Mouse (Mus musculus) forebrain, embryonic 15.5 days (tissue): ENCODE measurements around the gene Pid1. TPM values are rescaled to one million over a fixed set of nuclear protein-coding genes. Genes with fewer than 3 reads are reported as not detected.

ENCODE experiments used
- ATAC-seq: fragments of 200-750 bp; cut with Nextera tagmentation; replicated peaks from 2 replicates; pipeline ENCODE4 v1.8.0; 2017; ENCODE audit warnings: mild to moderate bottlenecking, moderate TSS enrichment, moderate library complexity
- H3K27ac ChIP-seq: fragments of 300-500 bp; sonication (generic); replicated peaks from 2 replicates; pipeline ENCODE4 v1.5.1; 2015; ENCODE audit warnings: mild to moderate bottlenecking, inconsistent platforms
- H3K27me3 ChIP-seq: fragments of 300-500 bp; sonication (generic); 2 replicates; pipeline ENCODE4 v1.6.1; 2015; ENCODE audit warnings: inconsistent platforms
- H3K36me3 ChIP-seq: fragments of 300-500 bp; sonication (generic); 2 replicates; pipeline ENCODE4 v1.6.1; 2015; ENCODE audit warnings: mild to moderate bottlenecking, inconsistent platforms
- H3K4me1 ChIP-seq: fragments of 300-500 bp; sonication (generic); 2 replicates; pipeline ENCODE4 v1.6.1; 2015; ENCODE audit warnings: inconsistent platforms
- H3K4me2 ChIP-seq: fragments of 300-500 bp; sonication (generic); replicated peaks from 2 replicates; pipeline ENCODE4 v1.6.1; 2015; ENCODE audit warnings: mild to moderate bottlenecking, inconsistent platforms
- H3K4me3 ChIP-seq: fragments of 300-500 bp; sonication (generic); 2 replicates; pipeline ENCODE4 v1.5.1; 2015; ENCODE audit warnings: mild to moderate bottlenecking, inconsistent platforms
- H3K9ac ChIP-seq: fragments of 300-500 bp; sonication (generic); replicated peaks from 2 replicates; pipeline ENCODE4 v1.6.1; 2015; ENCODE audit warnings: mild to moderate bottlenecking, inconsistent platforms
- H3K9me3 ChIP-seq: fragments of 300-500 bp; sonication (generic); 2 replicates; pipeline ENCODE4 v1.6.1; 2016; ENCODE audit warnings: inconsistent platforms
- WGBS: fragments of 180-500 bp; shearing (Covaris S2); methylation state at CpG from one replicate; pipeline ENCODE4 v1.1.7; 2015; ENCODE audit warnings: mixed read lengths; 5-methylcytosine and 5-hydroxymethylcytosine counted together
- microRNA-seq: library from miRNA; unstranded; fragments of <30 nt; microRNA quantifications from one replicate; pipeline ENCODE4, GENCODE M21; 2016
- polyA plus RNA-seq: library from polyadenylated mRNA; unstranded; fragments of >200 nt; fragmentation: Nextera tagmentation; extraction: Ambion mirVana; gene quantifications from 2 replicates; pipeline ENCODE4 v1.2.1, GENCODE M21; 2015

Gene Pid1
- polyA plus RNA-seq, 1 experiment from 2014 or later: 64.0 TPM

GRCm38 (mm10) chr1:84079566-84079965 is 284.4 kb downstream of the Pid1 start:
- no peak overlapping the region; the same call in 1 of the 2 replicates for H3K27ac ChIP-seq
- H3K9ac ChIP-seq: no peak overlapping the region
- H3K4me3 ChIP-seq: no peak overlapping the region
- H3K4me1 ChIP-seq: 0 out of 2 replicates have a peak, but pooled peaks cover 3% of the 10 kb centered on the region
- 25% methylated on average over 8 of the region's 8 CpGs for WGBS
- no peaks in the 10 kb centered on the region for H3K36me3 ChIP-seq
- no peaks in the 10 kb centered on the region for H3K9me3 ChIP-seq
- ATAC-seq: no peak
- H3K27me3 ChIP-seq: no peaks in the 10 kb centered on the region
- H3K4me2 ChIP-seq: no peak overlapping the region

- no peak for ATAC-seq
- WGBS: 96% methylated on average over 1 of the region's 1 CpGs
These were observed 287.0 kb downstream of the Pid1 start for GRCm38 (mm10) chr1:84077023-84077422.

GRCm38 (mm10) chr1:84056884-84057630 is 306.9 kb downstream of the Pid1 start:
- no peak overlapping the region for H3K4me3 ChIP-seq
- H3K27me3 ChIP-seq: no peaks in the 10 kb centered on the region
- ATAC-seq: peak; percentile 53; the same call in 1 of the 2 replicates
- 60% methylated on average over 5 of the region's 5 CpGs for WGBS
- peaks cover 9% of the 10 kb centered on the region for H3K4me1 ChIP-seq
- no peak overlapping the region for H3K9ac ChIP-seq
- H3K4me2 ChIP-seq: no peak overlapping the region
- H3K36me3 ChIP-seq: no peaks in the 10 kb centered on the region
- H3K9me3 ChIP-seq: no peaks in the 10 kb centered on the region
- H3K27ac ChIP-seq: no peak overlapping the region

More at GRCm38 (mm10) chr1:84077023-84077422, 287.0 kb downstream of the Pid1 start:
- Histone ChIP-seq H3K4me1 (0 out of 2 replicates have a peak, but pooled peaks cover 3% of the 10 kb centered on the region), H3K9me3 (no peaks in the 10 kb centered on the region), H3K9ac (no peak overlapping the region), H3K4me2 (no peak overlapping the region), H3K36me3 (no peaks in the 10 kb centered on the region), H3K27ac (no peak overlapping the region), H3K4me3 (no peak overlapping the region), H3K27me3 (no peaks in the 10 kb centered on the region)

GRCm38 (mm10) chr1:84056306-84056705 is 307.7 kb downstream of the Pid1 start:
- no peak for ATAC-seq
- H3K27me3 ChIP-seq: no peaks in the 10 kb centered on the region
- H3K9me3 ChIP-seq: no peaks in the 10 kb centered on the region
- 67% methylated on average over 1 of the region's 1 CpGs for WGBS
- no peak overlapping the region for H3K4me3 ChIP-seq
- H3K27ac ChIP-seq: no peak overlapping the region
- no peaks in the 10 kb centered on the region for H3K36me3 ChIP-seq
- H3K4me1 ChIP-seq: peaks cover 9% of the 10 kb centered on the region
- no peak overlapping the region for H3K9ac ChIP-seq
- no peak overlapping the region for H3K4me2 ChIP-seq

GRCm38 (mm10) chr1:84025746-84026145 is 338.2 kb downstream of the Pid1 start:
- no peaks in the 10 kb centered on the region for H3K36me3 ChIP-seq
- WGBS: 92% methylated on average over 1 of the region's 1 CpGs
- no peak overlapping the region for H3K9ac ChIP-seq
- no peak overlapping the region for H3K27ac ChIP-seq
- no peaks in the 10 kb centered on the region for H3K27me3 ChIP-seq
- no peak overlapping the region for H3K4me2 ChIP-seq
- no peaks in the 10 kb centered on the region for H3K4me1 ChIP-seq
- H3K4me3 ChIP-seq: no peak overlapping the region
- ATAC-seq: no peak
- H3K9me3 ChIP-seq: no peaks in the 10 kb centered on the region

- Histone ChIP-seq H3K4me1 (no peaks in the 10 kb centered on the region), H3K27ac (no peak overlapping the region), H3K9ac (no peak overlapping the region), H3K4me3 (no peak overlapping the region), H3K27me3 (no peaks in the 10 kb centered on the region), H3K36me3 (no peaks in the 10 kb centered on the region), H3K9me3 (no peaks in the 10 kb centered on the region), H3K4me2 (no peak overlapping the region)
- WGBS: 86% methylated on average over 4 of the region's 4 CpGs
- ATAC-seq: no peak
These were observed 351.1 kb downstream of the Pid1 start for GRCm38 (mm10) chr1:84012871-84013375.

GRCm38 (mm10) chr1:84002630-84003029 is 361.4 kb downstream of the Pid1 start:
- Histone ChIP-seq H3K27me3 (no peaks in the 10 kb centered on the region), H3K4me2 (no peak overlapping the region), H3K9ac (no peak overlapping the region), H3K4me3 (no peak overlapping the region), H3K4me1 (no peaks in the 10 kb centered on the region), H3K9me3 (no peaks in the 10 kb centered on the region), H3K27ac (no peak overlapping the region), H3K36me3 (no peaks in the 10 kb centered on the region)
- 89% methylated on average over 4 of the region's 4 CpGs for WGBS
- no peak for ATAC-seq

Small RNAs within 50 kb of the gene (microRNA-seq; reads per million reads assigned to microRNA genes)
- not detected for gene Mir6353
